Mouse (Mus musculus): ENCODE measurements around the gene Lcorl.

- TF ChIP-seq CTCF (IDR thresholded peaks at IDR 0.05; ENCODE audit: borderline replicate concordance, extremely low read depth, insufficient read depth, insufficient read length), result no peak
- no peak for TF ChIP-seq POLR2A (IDR thresholded peaks at IDR 0.05; ENCODE audit: borderline replicate concordance, extremely low read depth, insufficient read depth, insufficient read length, poor library complexity, severe bottlenecking)
Observed at GRCm38 (mm10) chr5:45669234-45669597, 188.2 kb downstream of the Lcorl start.

Data from brain, embryonic 14.5 days (tissue).